Mouse (Mus musculus) thymus, postnatal 0 days (tissue): ENCODE measurements at regions not wholly inside any gene's neighbourhood (a gene's known extent, or its start where the extent isn't known, plus 50 kb on each side); places are given as distances from the start of the nearest gene placed in this dataset.

Experiments
- DNase-seq: peaks from one replicate; pipeline ENCODE4 v3.0.0-alpha.2; 2015; ENCODE audit warnings: low spot score

GRCm38 (mm10) chrX:136321692-136322091 lies 51.6 kb downstream of the Bex3 start:
- peak; percentile 60 for DNase-seq

GRCm38 (mm10) chrX:136365809-136366208 lies 95.8 kb downstream of the Bex3 start:
- no peak for DNase-seq
